24 mouse cellular contexts compared by ENCODE assay signal in genomic region chr8:34438771-34439170, GRCm38 (mm10).
"Had no signal": no experiment of that assay in that cellular context is flagged by ENCODE, and none has a peak within 500 bp of the region (broad histone marks: within the 10 kb centered on the region; RNA-seq: fewer than 3 reads in every experiment).

No protein-coding gene starts in this region.

- DNase-seq: gastrocnemius, postnatal 14 days; gastrocnemius, postnatal 36 days; heart, adult 11 months; heart, adult 2 months; heart, postnatal 14 days; heart, postnatal 36 days; kidney, adult 18-20 months; kidney, postnatal 10 days; kidney, postnatal 25 days; kidney, postnatal 4 days; liver had no signal

- H3K4me2 ChIP-seq: heart, embryonic 11.5 days; heart, embryonic 13.5 days; heart, embryonic 15.5 days; hindbrain, embryonic 13.5 days; hindbrain, embryonic 15.5 days; intestine, embryonic 15.5 days; limb, embryonic 12.5 days had no signal

- H3K4me3 ChIP-seq: heart, adult 2 months; heart, embryonic 13.5 days; heart, embryonic 15.5 days; hindbrain, embryonic 13.5 days; hindbrain, embryonic 15.5 days; intestine, embryonic 15.5 days; layer of hippocampus, adult 2 months; left cerebral cortex, adult 2 months; limb, embryonic 10.5 days; limb, embryonic 12.5 days had no signal

- H3K27me3 ChIP-seq: heart, embryonic 13.5 days; heart, embryonic 15.5 days; hindbrain, embryonic 13.5 days; hindbrain, embryonic 15.5 days; intestine, embryonic 15.5 days; limb, embryonic 12.5 days had no signal

- H3K36me3 ChIP-seq: heart, embryonic 13.5 days; heart, embryonic 15.5 days; hindbrain, embryonic 13.5 days; hindbrain, embryonic 15.5 days; intestine, embryonic 15.5 days; limb, embryonic 10.5 days; limb, embryonic 12.5 days had no signal

- ATAC-seq: inflammation-experienced regulatory T-cells, adult 6 months; intestine, embryonic 15.5 days; intestine, postnatal 0 days had no signal

- H3K27ac ChIP-seq: heart, adult 2 months; heart, embryonic 13.5 days; heart, embryonic 15.5 days; hindbrain, embryonic 13.5 days; hindbrain, embryonic 15.5 days; intestine, embryonic 15.5 days; layer of hippocampus, adult 2 months; left cerebral cortex, adult 2 months; limb, embryonic 10.5 days; limb, embryonic 12.5 days; liver, embryonic 14.5 days had no signal

- H3K9me3 ChIP-seq: heart, embryonic 13.5 days; heart, embryonic 15.5 days; hindbrain, embryonic 13.5 days; hindbrain, embryonic 15.5 days; intestine, embryonic 15.5 days; limb, embryonic 10.5 days; limb, embryonic 12.5 days had no signal

- H3K9ac ChIP-seq: heart, embryonic 13.5 days; heart, embryonic 15.5 days; hindbrain, embryonic 13.5 days; hindbrain, embryonic 15.5 days; intestine, embryonic 15.5 days; limb, embryonic 12.5 days; liver, embryonic 14.5 days had no signal

- H3K4me1 ChIP-seq: heart, embryonic 13.5 days; heart, embryonic 15.5 days; hindbrain, embryonic 13.5 days; hindbrain, embryonic 15.5 days; intestine, embryonic 15.5 days; limb, embryonic 10.5 days; limb, embryonic 12.5 days had no signal
